Mouse (Mus musculus) liver, postnatal 0 days (tissue): Measurements from ENCODE around the gene Ptpre. TPM values are rescaled to one million over a fixed set of nuclear protein-coding genes. Genes with fewer than 3 reads are reported as not detected.

Experiments used
- ATAC-seq: fragments of 200-750 bp; cut with Nextera tagmentation; 2 replicates; pipeline ENCODE4 v1.8.0; 2017; ENCODE audit warnings: mild to moderate bottlenecking, moderate library complexity
- DNase-seq: peaks from one replicate; pipeline ENCODE4 v3.0.0-alpha.2; 2016
- H3K27ac ChIP-seq: fragments of 300-500 bp; sonication (generic); 2 replicates; pipeline ENCODE4 v1.5.1; 2014; ENCODE audit warnings: antibody characterized with exemption, moderate library complexity, mild to moderate bottlenecking, low read depth
- H3K27me3 ChIP-seq: fragments of 300-500 bp; sonication (generic); 2 replicates; pipeline ENCODE4 v1.6.1; 2014; ENCODE audit warnings: low read length, control low read depth, mixed read lengths; ENCODE audit not compliant: insufficient read depth
- H3K36me3 ChIP-seq: fragments of 300-500 bp; sonication (generic); replicated peaks from 2 replicates; pipeline ENCODE4 v1.6.1; 2014; ENCODE audit warnings: mild to moderate bottlenecking, control low read depth, low read length, moderate library complexity, mixed read lengths; ENCODE audit not compliant: insufficient read depth
- H3K4me1 ChIP-seq: fragments of 300-500 bp; sonication (generic); 2 replicates; pipeline ENCODE4 v1.6.1; 2014; ENCODE audit warnings: antibody characterized with exemption, mild to moderate bottlenecking, control low read depth; ENCODE audit not compliant: insufficient read depth
- H3K4me2 ChIP-seq: fragments of 300-500 bp; sonication (generic); 2 replicates; pipeline ENCODE4 v1.6.1; 2014; ENCODE audit warnings: low read depth, mild to moderate bottlenecking, low read length, moderate library complexity, mixed read lengths
- H3K4me3 ChIP-seq: fragments of 300-500 bp; sonication (generic); 2 replicates; pipeline ENCODE4 v1.5.1; 2014; ENCODE audit warnings: low read depth, low read length
- H3K9ac ChIP-seq: fragments of 300-500 bp; sonication (generic); replicated peaks from 2 replicates; pipeline ENCODE4 v1.6.1; 2014; ENCODE audit warnings: mild to moderate bottlenecking, moderate library complexity
- H3K9me3 ChIP-seq: fragments of 300-500 bp; sonication (generic); 2 replicates; pipeline ENCODE4 v1.6.1; 2016; ENCODE audit warnings: mild to moderate bottlenecking, control low read depth, low read length, mixed read lengths
- CTCF ChIP-seq: sonication (generic); IDR thresholded peaks from 2 replicates; pipeline ENCODE4 v1.5.1; 2016; ENCODE audit warnings: antibody characterized with exemption, low read depth
- EP300 ChIP-seq: IDR thresholded peaks from 2 replicates; pipeline ENCODE4 v1.6.1; 2016; ENCODE audit warnings: antibody characterized with exemption, low read depth, mild to moderate bottlenecking
- WGBS: fragments of 180-500 bp; shearing (Covaris S2); extraction: QIAGEN DNeasy Blood & Tissue Kit; methylation state at CpG from one replicate; pipeline ENCODE4 v1.1.7; 2014; ENCODE audit not compliant: insufficient replicate concordance; 5-methylcytosine and 5-hydroxymethylcytosine counted together
- polyA plus RNA-seq: library from polyadenylated mRNA; unstranded; fragments of >200 nt; fragmentation: Nextera tagmentation; extraction: Ambion mirVana; gene quantifications from 2 replicates; pipeline ENCODE4 v1.2.1, GENCODE M21; 2015

Ptpre gene
- polyA plus RNA-seq, result 3.5 and 3.9 TPM in 2 replicates

GRCm38 (mm10) chr7:135537341-135537901, at the start of gene Ptpre:
Gene Ptpre (plus strand): TSS chr7:135537481.
- peak; percentile 97 for ATAC-seq
- 2% methylated on average over 28 of the region's 28 CpGs for WGBS
- H3K27ac ChIP-seq, result no peak within 1 kb of the TSS; the same call in 1 of the 2 replicates
- DNase-seq, result peak; percentile 88
- no peaks in the 10 kb centered on the region for H3K9me3 ChIP-seq
- no peaks in the 10 kb centered on the region for H3K36me3 ChIP-seq
- TF ChIP-seq CTCF (peak; percentile 83), EP300 (no peak)
- H3K4me2 ChIP-seq, result peak within 1 kb of the TSS; percentile 89
- peak within 1 kb of the TSS; percentile 65 for H3K9ac ChIP-seq
- H3K4me1 ChIP-seq, result peaks cover 7% of the 10 kb centered on the region; the same call in 1 of the 2 replicates
- peaks cover 12% of the 10 kb centered on the region; the same call in 1 of the 2 replicates for H3K27me3 ChIP-seq
- peak within 1 kb of the TSS; percentile 64 for H3K4me3 ChIP-seq

- DNase-seq (peak; percentile 50), ATAC-seq (no peak)
- Histone ChIP-seq H3K4me1 (no peaks in the 10 kb centered on the region), H3K36me3 (no peaks in the 10 kb centered on the region), H3K27me3 (peaks cover 8% of the 10 kb centered on the region; the same call in 1 of the 2 replicates), H3K9me3 (no peaks in the 10 kb centered on the region; the same call in 1 of the 2 replicates), H3K9ac (no peak overlapping the region), H3K4me3 (no peak overlapping the region), H3K27ac (no peak overlapping the region), H3K4me2 (no peak overlapping the region)
- 59% methylated on average over 6 of the region's 6 CpGs for WGBS
- TF ChIP-seq EP300, result no peak
- peak; percentile 72 for TF ChIP-seq CTCF
Observed at GRCm38 (mm10) chr7:135488214-135488810, 49.0 kb upstream of the Ptpre start.

- H3K4me3 ChIP-seq, result no peak overlapping the region
- H3K27ac ChIP-seq, result no peak overlapping the region
- H3K9me3 ChIP-seq, result no peaks in the 10 kb centered on the region; the same call in 1 of the 2 replicates
- no peak overlapping the region for H3K4me2 ChIP-seq
- H3K9ac ChIP-seq, result no peak overlapping the region
- no peaks in the 10 kb centered on the region for H3K4me1 ChIP-seq
- 69% methylated on average over 9 of the region's 9 CpGs for WGBS
- DNase-seq (no peak), ATAC-seq (no peak)
- no peak for TF ChIP-seq CTCF
- no peak for TF ChIP-seq EP300
- no peaks in the 10 kb centered on the region for H3K36me3 ChIP-seq
- peaks cover 8% of the 10 kb centered on the region; the same call in 1 of the 2 replicates for H3K27me3 ChIP-seq
Observed at GRCm38 (mm10) chr7:135489724-135490499, 47.4 kb upstream of the Ptpre start.

- H3K9ac ChIP-seq, result no peak overlapping the region
- no peaks in the 10 kb centered on the region; the same call in 1 of the 2 replicates for H3K9me3 ChIP-seq
- H3K4me3 ChIP-seq, result no peak overlapping the region
- no peaks in the 10 kb centered on the region for H3K4me1 ChIP-seq
- H3K27ac ChIP-seq, result no peak overlapping the region
- peaks cover 8% of the 10 kb centered on the region; the same call in 1 of the 2 replicates for H3K27me3 ChIP-seq
- no peak for TF ChIP-seq EP300
- TF ChIP-seq CTCF, result no peak
- WGBS, result 34% methylated on average over 8 of the region's 8 CpGs
- no peak for DNase-seq
- ATAC-seq, result no peak
- H3K36me3 ChIP-seq, result no peaks in the 10 kb centered on the region
- no peak overlapping the region for H3K4me2 ChIP-seq
Observed at GRCm38 (mm10) chr7:135490500-135490886, 46.8 kb upstream of the Ptpre start.

- no peak overlapping the region for H3K4me3 ChIP-seq
- H3K36me3 ChIP-seq, result no peaks in the 10 kb centered on the region
- H3K4me2 ChIP-seq, result no peak overlapping the region
- H3K27ac ChIP-seq, result no peak overlapping the region
- no peaks in the 10 kb centered on the region for H3K27me3 ChIP-seq
- TF ChIP-seq CTCF (peak; percentile 63), EP300 (no peak)
- no peaks in the 10 kb centered on the region for H3K4me1 ChIP-seq
- no peak for DNase-seq
- no peaks in the 10 kb centered on the region; the same call in 1 of the 2 replicates for H3K9me3 ChIP-seq
- H3K9ac ChIP-seq, result no peak overlapping the region
- ATAC-seq, result no peak
- WGBS, result 35% methylated on average over 3 of the region's 3 CpGs
Observed at GRCm38 (mm10) chr7:135495303-135495702, 42.0 kb upstream of the Ptpre start.
